Mouse (Mus musculus): ENCODE data around the gene Zfp518b. TPM values are rescaled to one million over a fixed set of nuclear protein-coding genes. Genes with fewer than 3 reads are reported as not detected.

Zfp518b gene
- polyA plus RNA-seq, 1 experiment from 2014 or later: 40.6 TPM

- H3K27me3 ChIP-seq (ENCODE audit: control insufficient read depth, insufficient read depth, low read length): no peaks in the 10 kb centered on the region
- WGBS: 69% methylated on average over 2 of the region's 2 CpGs
- H3K9me3 ChIP-seq (replicated peaks; ENCODE audit: control insufficient read depth, low read length): no peaks in the 10 kb centered on the region
- ATAC-seq (replicated peaks; ENCODE audit: insufficient number of reproducible peaks, low FRiP score, low TSS enrichment, low read depth) (no peak), DNase-seq (ENCODE audit: low spot score) (no peak)
- H3K4me1 ChIP-seq (ENCODE audit: control insufficient read depth, insufficient read depth, low read length): no peaks in the 10 kb centered on the region
- H3K9ac ChIP-seq (replicated peaks; ENCODE audit: low read length): no peak overlapping the region
- no peak overlapping the region for H3K27ac ChIP-seq (replicated peaks; ENCODE audit: low read depth, low read length)
- H3K4me3 ChIP-seq (ENCODE audit: low read depth, low read length): no peak overlapping the region
- no peaks in the 10 kb centered on the region for H3K36me3 ChIP-seq (replicated peaks; ENCODE audit: control insufficient read depth, insufficient read depth, low read depth, low read length)
- H3K4me2 ChIP-seq (ENCODE audit: low read depth, low read length): no peak overlapping the region
These were observed 31.5 kb downstream of the Zfp518b start for GRCm38 (mm10) chr5:38653101-38653500.

- no peak for ATAC-seq (replicated peaks; ENCODE audit: insufficient number of reproducible peaks, low FRiP score, low TSS enrichment, low read depth)
- Histone ChIP-seq H3K27ac (replicated peaks; ENCODE audit: low read depth, low read length) (no peak overlapping the region), H3K4me3 (ENCODE audit: low read depth, low read length) (no peak overlapping the region), H3K27me3 (ENCODE audit: control insufficient read depth, insufficient read depth, low read length) (no peaks in the 10 kb centered on the region), H3K4me1 (ENCODE audit: control insufficient read depth, insufficient read depth, low read length) (no peaks in the 10 kb centered on the region), H3K9ac (replicated peaks; ENCODE audit: low read length) (no peak overlapping the region), H3K9me3 (replicated peaks; ENCODE audit: control insufficient read depth, low read length) (no peaks in the 10 kb centered on the region), H3K36me3 (replicated peaks; ENCODE audit: control insufficient read depth, insufficient read depth, low read depth, low read length) (no peaks in the 10 kb centered on the region), H3K4me2 (ENCODE audit: low read depth, low read length) (no peak overlapping the region)
- WGBS: 78% methylated on average over 5 of the region's 5 CpGs
- no peak for DNase-seq (ENCODE audit: low spot score)
These were observed 33.2 kb downstream of the Zfp518b start for GRCm38 (mm10) chr5:38651455-38651854.

GRCm38 (mm10) chr5:38641526-38641925 is 43.1 kb downstream of the Zfp518b start:
- Histone ChIP-seq H3K27me3 (ENCODE audit: control insufficient read depth, insufficient read depth, low read length) (no peaks in the 10 kb centered on the region), H3K27ac (replicated peaks; ENCODE audit: low read depth, low read length) (no peak overlapping the region), H3K9me3 (replicated peaks; ENCODE audit: control insufficient read depth, low read length) (no peaks in the 10 kb centered on the region), H3K4me1 (ENCODE audit: control insufficient read depth, insufficient read depth, low read length) (no peaks in the 10 kb centered on the region), H3K36me3 (replicated peaks; ENCODE audit: control insufficient read depth, insufficient read depth, low read depth, low read length) (no peaks in the 10 kb centered on the region), H3K9ac (replicated peaks; ENCODE audit: low read length) (no peak overlapping the region), H3K4me3 (ENCODE audit: low read depth, low read length) (no peak overlapping the region), H3K4me2 (ENCODE audit: low read depth, low read length) (no peak overlapping the region)
- ATAC-seq (replicated peaks; ENCODE audit: insufficient number of reproducible peaks, low FRiP score, low TSS enrichment, low read depth) (no peak), DNase-seq (ENCODE audit: low spot score) (no peak)

- WGBS: 67% methylated on average over 5 of the region's 5 CpGs
- no peak for ATAC-seq (replicated peaks; ENCODE audit: insufficient number of reproducible peaks, low FRiP score, low TSS enrichment, low read depth)
- H3K9ac ChIP-seq (replicated peaks; ENCODE audit: low read length): no peak overlapping the region
- H3K4me2 ChIP-seq (ENCODE audit: low read depth, low read length): no peak overlapping the region
- H3K4me1 ChIP-seq (ENCODE audit: control insufficient read depth, insufficient read depth, low read length): no peaks in the 10 kb centered on the region
- no peak for DNase-seq (ENCODE audit: low spot score)
- no peaks in the 10 kb centered on the region for H3K36me3 ChIP-seq (replicated peaks; ENCODE audit: control insufficient read depth, insufficient read depth, low read depth, low read length)
- H3K27ac ChIP-seq (replicated peaks; ENCODE audit: low read depth, low read length): no peak overlapping the region
- no peak overlapping the region for H3K4me3 ChIP-seq (ENCODE audit: low read depth, low read length)
- H3K27me3 ChIP-seq (ENCODE audit: control insufficient read depth, insufficient read depth, low read length): no peaks in the 10 kb centered on the region
- no peaks in the 10 kb centered on the region for H3K9me3 ChIP-seq (replicated peaks; ENCODE audit: control insufficient read depth, low read length)
These were observed 48.3 kb downstream of the Zfp518b start for GRCm38 (mm10) chr5:38636301-38636749.

- Histone ChIP-seq H3K27me3 (ENCODE audit: control insufficient read depth, insufficient read depth, low read length) (no peaks in the 10 kb centered on the region), H3K9ac (replicated peaks; ENCODE audit: low read length) (no peak overlapping the region), H3K4me2 (ENCODE audit: low read depth, low read length) (no peak overlapping the region), H3K4me3 (ENCODE audit: low read depth, low read length) (no peak overlapping the region), H3K36me3 (replicated peaks; ENCODE audit: control insufficient read depth, insufficient read depth, low read depth, low read length) (no peaks in the 10 kb centered on the region), H3K9me3 (replicated peaks; ENCODE audit: control insufficient read depth, low read length) (no peaks in the 10 kb centered on the region), H3K27ac (replicated peaks; ENCODE audit: low read depth, low read length) (no peak overlapping the region), H3K4me1 (ENCODE audit: control insufficient read depth, insufficient read depth, low read length) (no peaks in the 10 kb centered on the region)
- no peak for ATAC-seq (replicated peaks; ENCODE audit: insufficient number of reproducible peaks, low FRiP score, low TSS enrichment, low read depth)
- no peak for DNase-seq (ENCODE audit: low spot score)
- WGBS: 32% methylated on average over 1 of the region's 1 CpGs
These were observed 48.9 kb downstream of the Zfp518b start for GRCm38 (mm10) chr5:38635696-38636095.

GRCm38 (mm10) chr5:38634321-38635164 is 50.1 kb downstream of the Zfp518b start:
- WGBS: 58% methylated on average over 11 of the region's 11 CpGs
- H3K4me2 ChIP-seq (ENCODE audit: low read depth, low read length): no peak overlapping the region
- H3K4me1 ChIP-seq (ENCODE audit: control insufficient read depth, insufficient read depth, low read length): no peaks in the 10 kb centered on the region
- H3K27me3 ChIP-seq (ENCODE audit: control insufficient read depth, insufficient read depth, low read length): no peaks in the 10 kb centered on the region
- H3K36me3 ChIP-seq (replicated peaks; ENCODE audit: control insufficient read depth, insufficient read depth, low read depth, low read length): no peaks in the 10 kb centered on the region
- no peaks in the 10 kb centered on the region for H3K9me3 ChIP-seq (replicated peaks; ENCODE audit: control insufficient read depth, low read length)
- H3K27ac ChIP-seq (replicated peaks; ENCODE audit: low read depth, low read length): no peak overlapping the region
- H3K4me3 ChIP-seq (ENCODE audit: low read depth, low read length): no peak overlapping the region
- H3K9ac ChIP-seq (replicated peaks; ENCODE audit: low read length): no peak overlapping the region
- ATAC-seq (replicated peaks; ENCODE audit: insufficient number of reproducible peaks, low FRiP score, low TSS enrichment, low read depth) (no peak), DNase-seq (ENCODE audit: low spot score) (peak; percentile 28)

GRCm38 (mm10) chr5:38632463-38633449 is 51.9 kb downstream of the Zfp518b start:
- peak; percentile 90 for DNase-seq (ENCODE audit: low spot score)
- no peaks in the 10 kb centered on the region for H3K36me3 ChIP-seq (replicated peaks; ENCODE audit: control insufficient read depth, insufficient read depth, low read depth, low read length)
- H3K27me3 ChIP-seq (ENCODE audit: control insufficient read depth, insufficient read depth, low read length): no peaks in the 10 kb centered on the region
- H3K9me3 ChIP-seq (replicated peaks; ENCODE audit: control insufficient read depth, low read length): no peaks in the 10 kb centered on the region
- 64% methylated on average over 13 of the region's 13 CpGs for WGBS
- H3K4me1 ChIP-seq (ENCODE audit: control insufficient read depth, insufficient read depth, low read length): no peaks in the 10 kb centered on the region
- H3K9ac ChIP-seq (replicated peaks; ENCODE audit: low read length): no peak overlapping the region
- H3K4me2 ChIP-seq (ENCODE audit: low read depth, low read length): no peak overlapping the region
- no peak overlapping the region for H3K27ac ChIP-seq (replicated peaks; ENCODE audit: low read depth, low read length)
- H3K4me3 ChIP-seq (ENCODE audit: low read depth, low read length): no peak overlapping the region
- peak; percentile 25; the same call in 1 of the 2 replicates for ATAC-seq (replicated peaks; ENCODE audit: insufficient number of reproducible peaks, low FRiP score, low TSS enrichment, low read depth)

Measured in embryonic facial prominence, embryonic 11.5 days (tissue).